Mouse (Mus musculus): ENCODE data around the gene Sh2b1.

- TF ChIP-seq CTCF (IDR thresholded peaks at IDR 0.05; ENCODE audit: insufficient read depth, low read depth, low read length): no peak
- TF ChIP-seq POLR2A (IDR thresholded peaks at IDR 0.05; ENCODE audit: insufficient read depth, low read depth, low read length): no peak
These were observed 11.7 kb downstream of the Sh2b1 start for GRCm38 (mm10) chr7:126463547-126463946.

Measured in olfactory bulb, adult 2 months (tissue).